Mouse (Mus musculus) cortical plate, adult 2 months (tissue): Measurements from ENCODE around the gene Kcnh7.

ENCODE experiments used
- CTCF ChIP-seq: fragments of 200-500 bp; IDR thresholded peaks from 2 replicates; pipeline ENCODE4 v1.5.1; 2011; ENCODE audit warnings: mild to moderate bottlenecking, control low read depth, low read length; ENCODE audit not compliant: insufficient read depth; ENCODE audit errors: extremely low read depth
- POLR2A ChIP-seq: fragments of 200-500 bp; IDR thresholded peaks from 2 replicates; pipeline ENCODE4 v1.6.1; 2011; ENCODE audit warnings: mild to moderate bottlenecking, low read length, control low read depth; ENCODE audit not compliant: insufficient read depth; ENCODE audit errors: extremely low read depth

- no peak for TF ChIP-seq CTCF
- no peak for TF ChIP-seq POLR2A
Measured at GRCm38 (mm10) chr2:62842630-62843029, 341.5 kb downstream of the Kcnh7 start.
